ENCODE assay signal across 16 mouse cellular contexts in the genomic region with DNA sequence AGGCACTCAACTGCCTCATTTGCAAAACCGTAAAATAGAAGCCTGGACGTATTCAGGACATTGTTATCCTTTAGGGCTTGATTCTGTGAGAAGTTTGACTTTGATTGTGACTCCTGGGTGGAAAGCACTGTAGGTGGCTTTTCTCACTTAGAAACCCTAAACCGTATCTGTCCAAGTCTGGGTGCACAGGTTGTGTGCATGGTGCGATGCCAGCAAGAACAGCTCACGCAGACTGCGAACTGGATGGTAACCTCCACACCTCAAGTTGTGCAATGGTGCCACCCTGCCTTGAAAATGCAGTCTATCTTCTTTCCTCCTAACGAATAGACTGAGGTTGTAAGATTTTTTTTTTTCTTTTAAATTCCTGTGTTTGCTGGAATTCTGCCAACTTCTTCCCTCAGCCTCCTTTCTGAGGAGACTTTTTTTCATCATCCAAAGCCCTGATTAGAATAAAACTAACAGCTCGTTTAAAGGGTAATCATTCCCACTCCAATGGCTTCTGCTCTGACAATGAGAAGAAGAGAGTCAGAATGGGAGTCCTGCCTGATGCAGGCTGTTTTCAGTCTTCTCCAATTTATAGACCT.
DNase-seq lines count a peak whose midpoint lies in the region; ATAC-seq and TF ChIP-seq lines count a peak whose summit lies in the region.
"Had no signal": no experiment of that assay in that cellular context is flagged by ENCODE, and none has a peak within 500 bp of the region (broad histone marks: within the 10 kb centered on the region; RNA-seq: fewer than 3 reads in every experiment).

No protein-coding gene starts in this region.

- H3K4me3 ChIP-seq in heart, adult 2 months: no peak overlapping the region
- H3K4me3 ChIP-seq in lung, embryonic 16.5 days (ENCODE audit: low read length): no peak overlapping the region
- H3K4me3 ChIP-seq in embryonic facial prominence, embryonic 13.5 days: no peak overlapping the region
- H3K4me3 ChIP-seq in limb, embryonic 14.5 days (replicated peaks; ENCODE audit: low read length): no peak overlapping the region
- H3K4me3 ChIP-seq: liver, embryonic 13.5 days; midbrain, embryonic 10.5 days; neural tube, embryonic 12.5 days had no signal

- 74% methylated on average over 8 of the region's 8 CpGs for WGBS in heart, adult 2 months
- WGBS in lung, embryonic 16.5 days: 40% methylated on average over 8 of the region's 8 CpGs
- whole genome bisulfite sequencing in embryonic facial prominence, embryonic 13.5 days: 63% methylated on average over 8 of the region's 8 CpGs
- 30% methylated on average over 8 of the region's 8 CpGs for WGBS in limb, embryonic 14.5 days

- peak; percentile 57; the same call in 1 of the 2 replicates for ATAC-seq in lung, embryonic 16.5 days (ENCODE audit: low read depth)
- no peak for ATAC-seq in embryonic facial prominence, embryonic 13.5 days (ENCODE audit: insufficient number of reproducible peaks, insufficient read depth, low FRiP score, low TSS enrichment, low read depth)
- ATAC-seq in limb, embryonic 14.5 days (ENCODE audit: low FRiP score, low read depth): no peak
- ATAC-seq: CD4-positive, CD25-positive, alpha-beta regulatory T cell, adult 4 months had no signal

- no peaks in the 10 kb centered on the region; the same call in 1 of the 2 replicates for H3K4me1 ChIP-seq in heart, adult 2 months (ENCODE audit: control insufficient read depth, insufficient read depth, low read length)
- peaks cover 23% of the 10 kb centered on the region for H3K4me1 ChIP-seq in lung, embryonic 16.5 days (replicated peaks; ENCODE audit: control insufficient read depth, insufficient read depth, low read length)
- H3K4me1 ChIP-seq in embryonic facial prominence, embryonic 13.5 days: peaks cover 46% of the 10 kb centered on the region
- H3K4me1 ChIP-seq in limb, embryonic 14.5 days (ENCODE audit: control insufficient read depth, insufficient read depth, low read length): peaks cover 38% of the 10 kb centered on the region
- H3K4me1 ChIP-seq: liver, embryonic 13.5 days had no signal

- peak; percentile 72 for DNase-seq in heart, adult 11 months
- DNase-seq in heart, adult 2 months: no peak
- no peak for DNase-seq in lung, postnatal 25 days (ENCODE audit: low spot score)
- DNase-seq in limb, embryonic 14.5 days (ENCODE audit: low spot score): peak; percentile 75
- DNase-seq in thymus, postnatal 0 days (ENCODE audit: low spot score): no peak
- no peak for DNase-seq in gastrocnemius, adult 18-20 months (ENCODE audit: low spot score)
- DNase-seq: adrenal gland, adult 2 months; heart, postnatal 10 days; layer of hippocampus, postnatal 36 days; liver, embryonic 13.5 days; right cerebral cortex, postnatal 25 days had no signal

- no peak for TF ChIP-seq CTCF in heart, adult 2 months (IDR thresholded peaks at IDR 0.05)

- no peaks in the 10 kb centered on the region for H3K36me3 ChIP-seq in heart, adult 2 months (ENCODE audit: control insufficient read depth, insufficient read depth, low read length)
- no peaks in the 10 kb centered on the region for H3K36me3 ChIP-seq in lung, embryonic 16.5 days (ENCODE audit: control insufficient read depth, insufficient read depth, low read length)
- no peaks in the 10 kb centered on the region for H3K36me3 ChIP-seq in embryonic facial prominence, embryonic 13.5 days
- no peaks in the 10 kb centered on the region for H3K36me3 ChIP-seq in limb, embryonic 14.5 days (ENCODE audit: control insufficient read depth, insufficient read depth, low read length)
- H3K36me3 ChIP-seq: liver, embryonic 13.5 days; midbrain, embryonic 10.5 days; neural tube, embryonic 12.5 days had no signal

- no peaks in the 10 kb centered on the region for H3K9me3 ChIP-seq in lung, embryonic 16.5 days (ENCODE audit: control insufficient read depth, low read length)
- no peaks in the 10 kb centered on the region for H3K9me3 ChIP-seq in embryonic facial prominence, embryonic 13.5 days
- H3K9me3 ChIP-seq in limb, embryonic 14.5 days (ENCODE audit: control insufficient read depth, low read length): no peaks in the 10 kb centered on the region
- H3K9me3 ChIP-seq: liver, embryonic 13.5 days; midbrain, embryonic 10.5 days; neural tube, embryonic 12.5 days had no signal

- no peak overlapping the region for H3K4me2 ChIP-seq in lung, embryonic 16.5 days (ENCODE audit: low read depth, low read length)
- no peak overlapping the region for H3K4me2 ChIP-seq in embryonic facial prominence, embryonic 13.5 days
- H3K4me2 ChIP-seq in limb, embryonic 14.5 days (replicated peaks; ENCODE audit: low read depth, low read length, severe bottlenecking): no peak overlapping the region
- H3K4me2 ChIP-seq: liver, embryonic 13.5 days; neural tube, embryonic 12.5 days had no signal

- no peak for TF ChIP-seq POLR2A in heart, adult 2 months (IDR thresholded peaks at IDR 0.05; ENCODE audit: insufficient read depth, low read depth, low read length)
- TF ChIP-seq POLR2A in limb, embryonic 14.5 days (IDR thresholded peaks at IDR 0.05; ENCODE audit: borderline replicate concordance, extremely low read depth, insufficient read depth, insufficient read length): no peak

- H3K27me3 ChIP-seq in heart, adult 2 months (ENCODE audit: control insufficient read depth, insufficient read depth, low read length): no peaks in the 10 kb centered on the region
- H3K27me3 ChIP-seq in lung, embryonic 16.5 days (ENCODE audit: control insufficient read depth, insufficient read depth, low read depth, low read length): no peaks in the 10 kb centered on the region
- H3K27me3 ChIP-seq in embryonic facial prominence, embryonic 13.5 days: no peaks in the 10 kb centered on the region
- no peaks in the 10 kb centered on the region for H3K27me3 ChIP-seq in limb, embryonic 14.5 days (ENCODE audit: control insufficient read depth, insufficient read depth, low read length)
- H3K27me3 ChIP-seq: liver, embryonic 13.5 days; neural tube, embryonic 12.5 days had no signal

- no peak overlapping the region for H3K27ac ChIP-seq in heart, adult 2 months
- H3K27ac ChIP-seq in lung, embryonic 16.5 days (ENCODE audit: low read length): peak overlapping the region; percentile 70
- H3K27ac ChIP-seq in embryonic facial prominence, embryonic 13.5 days: peak overlapping the region; percentile 44; the same call in 1 of the 2 replicates
- H3K27ac ChIP-seq in limb, embryonic 14.5 days (replicated peaks; ENCODE audit: low read depth, low read length): no peak overlapping the region
- H3K27ac ChIP-seq: liver, embryonic 13.5 days; midbrain, embryonic 10.5 days; neural tube, embryonic 12.5 days had no signal

- H3K79me2 ChIP-seq in heart, adult 2 months (replicated peaks; ENCODE audit: control insufficient read depth, insufficient read depth, low read length): no peaks in the 10 kb centered on the region

- H3K9ac ChIP-seq in heart, adult 2 months (ENCODE audit: low read depth, low read length): no peak overlapping the region
- no peak overlapping the region for H3K9ac ChIP-seq in lung, embryonic 16.5 days (ENCODE audit: low read length)
- no peak overlapping the region for H3K9ac ChIP-seq in embryonic facial prominence, embryonic 13.5 days
- H3K9ac ChIP-seq in limb, embryonic 14.5 days (ENCODE audit: low read depth, low read length, severe bottlenecking): no peak overlapping the region
- H3K9ac ChIP-seq: liver, embryonic 13.5 days; neural tube, embryonic 12.5 days had no signal

- no peak for TF ChIP-seq EP300 in heart, adult 2 months (IDR thresholded peaks at IDR 0.05; ENCODE audit: insufficient read depth, low read depth, low read length)

- intact Hi-C loops in heart, adult 2 months (cut with DNase I): no loop called here

Comparison
In these comparisons a context has a peak if more than half of its experiments do, and no peak if none do; other contexts are left out.
1. DNase-seq: peak in heart, adult 11 months (single experiment) and limb, embryonic 14.5 days (single experiment); none in heart, adult 2 months (0 of 2), lung, postnatal 25 days (single experiment), thymus, postnatal 0 days (single experiment) and gastrocnemius, adult 18-20 months (single experiment).
2. H3K27ac ChIP-seq: peak in lung, embryonic 16.5 days (single experiment) and embryonic facial prominence, embryonic 13.5 days (single experiment); none in heart, adult 2 months (single experiment) and limb, embryonic 14.5 days (single experiment).